Mouse (Mus musculus) megakaryocyte, embryonic 14.5 days (primary cell): ENCODE measurements around the gene Hsd3b7. TPM values are rescaled to one million over a fixed set of nuclear protein-coding genes. Genes with fewer than 3 reads are reported as not detected.

Experiments
- H3K27me3 ChIP-seq: replicated peaks from 2 replicates; pipeline ENCODE3; 2012; ENCODE audit warnings: inconsistent platforms
- H3K36me3 ChIP-seq: replicated peaks from 2 replicates; pipeline ENCODE3; 2012; ENCODE audit warnings: low read length, inconsistent platforms, mixed read lengths
- H3K4me1 ChIP-seq: 2 replicates; pipeline ENCODE4 v1.6.1; 2012; ENCODE audit warnings: inconsistent platforms
- H3K4me3 ChIP-seq: replicated peaks from 2 replicates; pipeline ENCODE3; 2012; ENCODE audit warnings: moderate library complexity, mild to moderate bottlenecking, inconsistent platforms
- H3K9me3 ChIP-seq: 2 replicates; pipeline ENCODE4 v1.6.1; 2012; ENCODE audit warnings: inconsistent platforms
- FLI1 ChIP-seq: IDR thresholded peaks from 2 replicates; pipeline ENCODE4 v1.6.1; 2012; ENCODE audit warnings: low read length, inconsistent platforms, mixed read lengths
- GATA1 ChIP-seq: IDR thresholded peaks from 3 replicates; pipeline ENCODE4 v1.6.1; 2012; ENCODE audit warnings: mixed read lengths, low read length, inconsistent platforms, borderline replicate concordance
- polyA plus RNA-seq: library from polyadenylated mRNA; stranded (reverse); fragments of >175 nt; gene quantifications from 2 replicates; pipeline ENCODE4 v1.2.3, GENCODE M21; 2012; ENCODE audit warnings: low replicate concordance; ENCODE audit not compliant: insufficient read depth

The Hsd3b7 gene
- polyA plus RNA-seq, 1 experiment, result 53.3 TPM

- Histone ChIP-seq H3K4me3 (peak overlapping the region; percentile 46), H3K27me3 (no peaks in the 10 kb centered on the region), H3K9me3 (no peaks in the 10 kb centered on the region), H3K36me3 (peaks cover 62% of the 10 kb centered on the region), H3K4me1 (peaks cover 45% of the 10 kb centered on the region)
- TF ChIP-seq FLI1, result no peak
- TF ChIP-seq GATA1, result no peak
These were observed 33.4 kb upstream of the Hsd3b7 start for GRCm38 (mm10) chr7:127766851-127767609.

GRCm38 (mm10) chr7:127767671-127768345 lies 32.6 kb upstream of the Hsd3b7 start:
- Histone ChIP-seq H3K9me3 (no peaks in the 10 kb centered on the region), H3K4me1 (peaks cover 50% of the 10 kb centered on the region), H3K36me3 (peaks cover 56% of the 10 kb centered on the region), H3K27me3 (no peaks in the 10 kb centered on the region), H3K4me3 (peak overlapping the region; percentile 46)
- no peak for TF ChIP-seq GATA1
- TF ChIP-seq FLI1, result no peak

GRCm38 (mm10) chr7:127768346-127768996 lies 31.9 kb upstream of the Hsd3b7 start:
- no peaks in the 10 kb centered on the region for H3K9me3 ChIP-seq
- no peaks in the 10 kb centered on the region for H3K27me3 ChIP-seq
- TF ChIP-seq FLI1, result no peak
- TF ChIP-seq GATA1, result no peak
- H3K4me1 ChIP-seq, result peaks cover 54% of the 10 kb centered on the region
- peaks cover 54% of the 10 kb centered on the region for H3K36me3 ChIP-seq
- H3K4me3 ChIP-seq, result peak overlapping the region; percentile 97

GRCm38 (mm10) chr7:127768997-127769593 lies 31.3 kb upstream of the Hsd3b7 start:
- no peak for TF ChIP-seq FLI1
- TF ChIP-seq GATA1, result no peak
- no peaks in the 10 kb centered on the region for H3K27me3 ChIP-seq
- H3K9me3 ChIP-seq, result no peaks in the 10 kb centered on the region
- peaks cover 60% of the 10 kb centered on the region for H3K4me1 ChIP-seq
- peaks cover 54% of the 10 kb centered on the region for H3K36me3 ChIP-seq
- peak overlapping the region; percentile 97 for H3K4me3 ChIP-seq

GRCm38 (mm10) chr7:127769651-127770038 lies 30.8 kb upstream of the Hsd3b7 start, which contains the start of gene Orai3:
TSS of gene Orai3 (plus strand) at chr7:127769815.
- peaks cover 66% of the 10 kb centered on the region for H3K4me1 ChIP-seq
- H3K27me3 ChIP-seq, result no peaks in the 10 kb centered on the region
- TF ChIP-seq GATA1 (no peak), FLI1 (no peak)
- peak within 1 kb of the TSS; percentile 97 for H3K4me3 ChIP-seq
- no peaks in the 10 kb centered on the region for H3K9me3 ChIP-seq
- peaks cover 54% of the 10 kb centered on the region for H3K36me3 ChIP-seq

- Histone ChIP-seq H3K9me3 (no peaks in the 10 kb centered on the region), H3K4me1 (peaks cover 72% of the 10 kb centered on the region), H3K4me3 (peak overlapping the region; percentile 97), H3K27me3 (no peaks in the 10 kb centered on the region), H3K36me3 (peaks cover 54% of the 10 kb centered on the region)
- TF ChIP-seq FLI1 (no peak), GATA1 (no peak)
These were observed 30.1 kb upstream of the Hsd3b7 start for GRCm38 (mm10) chr7:127770039-127770905.

GRCm38 (mm10) chr7:127771262-127771661 lies 29.1 kb upstream of the Hsd3b7 start:
- TF ChIP-seq GATA1 (no peak), FLI1 (no peak)
- peak overlapping the region; percentile 97 for H3K4me3 ChIP-seq
- H3K27me3 ChIP-seq, result no peaks in the 10 kb centered on the region
- H3K4me1 ChIP-seq, result peaks cover 80% of the 10 kb centered on the region
- H3K36me3 ChIP-seq, result peaks cover 48% of the 10 kb centered on the region
- no peaks in the 10 kb centered on the region for H3K9me3 ChIP-seq

- peaks cover 41% of the 10 kb centered on the region for H3K36me3 ChIP-seq
- no peaks in the 10 kb centered on the region for H3K9me3 ChIP-seq
- H3K4me3 ChIP-seq, result no peak overlapping the region
- no peaks in the 10 kb centered on the region for H3K27me3 ChIP-seq
- peaks cover 79% of the 10 kb centered on the region for H3K4me1 ChIP-seq
- TF ChIP-seq GATA1 (no peak), FLI1 (no peak)
These were observed 28.3 kb upstream of the Hsd3b7 start for GRCm38 (mm10) chr7:127772080-127772479.

- TF ChIP-seq GATA1 (no peak), FLI1 (no peak)
- peaks cover 74% of the 10 kb centered on the region for H3K4me1 ChIP-seq
- no peaks in the 10 kb centered on the region for H3K9me3 ChIP-seq
- no peak overlapping the region for H3K4me3 ChIP-seq
- H3K36me3 ChIP-seq, result peaks cover 37% of the 10 kb centered on the region
- H3K27me3 ChIP-seq, result no peaks in the 10 kb centered on the region
These were observed 27.8 kb upstream of the Hsd3b7 start for GRCm38 (mm10) chr7:127772557-127772956.
